ENCODE assay signal across 13 mouse cellular contexts in genomic region chr6:126755729-126756411, GRCm38 (mm10). TPM values are rescaled to one million over a fixed set of nuclear protein-coding genes. Genes with fewer than 3 reads are reported as not detected.
DNase-seq lines count a peak whose midpoint lies in the region; ATAC-seq lines count a peak whose summit lies in the region.
"Had no signal": no experiment of that assay in that cellular context is flagged by ENCODE, and none has a peak within 500 bp of the region (broad histone marks: within the 10 kb centered on the region; RNA-seq: fewer than 3 reads in every experiment).

No protein-coding gene starts in this region.

- H3K27me3 ChIP-seq in hindbrain, embryonic 11.5 days (ENCODE audit: control insufficient read depth, insufficient read depth, low read length), result no peaks in the 10 kb centered on the region
- no peaks in the 10 kb centered on the region for H3K27me3 ChIP-seq in hindbrain, embryonic 16.5 days (replicated peaks; ENCODE audit: control insufficient read depth, insufficient read depth, low read length)
- H3K27me3 ChIP-seq in neural tube, embryonic 15.5 days (replicated peaks), result no peaks in the 10 kb centered on the region
- H3K27me3 ChIP-seq in embryonic facial prominence, embryonic 15.5 days, result no peaks in the 10 kb centered on the region
- no peaks in the 10 kb centered on the region for H3K27me3 ChIP-seq in stomach, embryonic 15.5 days (replicated peaks)
- H3K27me3 ChIP-seq: forebrain, embryonic 15.5 days had no signal

- peak; percentile 47 for DNase-seq in hindbrain, embryonic 11.5 days (ENCODE audit: low spot score)
- DNase-seq in neural tube, embryonic 10.5 days (ENCODE audit: extremely low spot score, low spot score), result peak; percentile 44
- DNase-seq in frontal cortex, postnatal 25 days (ENCODE audit: low spot score in 2 of 2), result no peak
- DNase-seq: cerebellum, postnatal 14 days; layer of hippocampus, postnatal 36 days; liver, postnatal 0 days had no signal

- no peaks in the 10 kb centered on the region for H3K36me3 ChIP-seq in hindbrain, embryonic 11.5 days (ENCODE audit: control insufficient read depth, insufficient read depth, low read length)
- H3K36me3 ChIP-seq in hindbrain, embryonic 16.5 days (ENCODE audit: control insufficient read depth, insufficient read depth, low read length), result no peaks in the 10 kb centered on the region
- H3K36me3 ChIP-seq in neural tube, embryonic 15.5 days, result no peaks in the 10 kb centered on the region
- H3K36me3 ChIP-seq in embryonic facial prominence, embryonic 15.5 days, result no peaks in the 10 kb centered on the region
- no peaks in the 10 kb centered on the region for H3K36me3 ChIP-seq in stomach, embryonic 15.5 days
- H3K36me3 ChIP-seq: forebrain, embryonic 15.5 days had no signal

- no peak for ATAC-seq in hindbrain, embryonic 11.5 days (ENCODE audit: low FRiP score)
- ATAC-seq in hindbrain, embryonic 16.5 days, result no peak
- no peak for ATAC-seq in neural tube, embryonic 15.5 days (ENCODE audit: low FRiP score)
- ATAC-seq in embryonic facial prominence, embryonic 15.5 days (ENCODE audit: insufficient number of reproducible peaks, low FRiP score, low TSS enrichment, low read depth), result peak; percentile 60; the same call in 1 of the 2 replicates
- peak; percentile 58; the same call in 1 of the 2 replicates for ATAC-seq in stomach, embryonic 15.5 days (ENCODE audit: insufficient read depth, low FRiP score, low read depth)
- ATAC-seq in activated CD4-positive, CD25-positive, alpha-beta regulatory T cell, adult 4 months, result no peak
- ATAC-seq: forebrain, embryonic 15.5 days; inflammation-experienced regulatory T-cells, adult 6 months; liver, postnatal 0 days had no signal

- H3K9me3 ChIP-seq in hindbrain, embryonic 11.5 days (ENCODE audit: control insufficient read depth, low read length), result no peaks in the 10 kb centered on the region
- no peaks in the 10 kb centered on the region for H3K9me3 ChIP-seq in hindbrain, embryonic 16.5 days (ENCODE audit: control insufficient read depth, low read length)
- H3K9me3 ChIP-seq in neural tube, embryonic 15.5 days (replicated peaks), result no peaks in the 10 kb centered on the region
- H3K9me3 ChIP-seq in embryonic facial prominence, embryonic 15.5 days (replicated peaks), result no peaks in the 10 kb centered on the region
- H3K9me3 ChIP-seq in stomach, embryonic 15.5 days, result no peaks in the 10 kb centered on the region
- H3K9me3 ChIP-seq: forebrain, embryonic 15.5 days had no signal

- no peak overlapping the region for H3K4me3 ChIP-seq in hindbrain, embryonic 11.5 days (ENCODE audit: low read depth, low read length)
- no peak overlapping the region for H3K4me3 ChIP-seq in hindbrain, embryonic 16.5 days (ENCODE audit: low read length)
- H3K4me3 ChIP-seq in neural tube, embryonic 15.5 days (replicated peaks), result no peak overlapping the region
- H3K4me3 ChIP-seq in embryonic facial prominence, embryonic 15.5 days (replicated peaks), result no peak overlapping the region
- H3K4me3 ChIP-seq in stomach, embryonic 15.5 days (replicated peaks), result no peak overlapping the region
- H3K4me3 ChIP-seq: forebrain, embryonic 15.5 days had no signal

- no peak overlapping the region for H3K27ac ChIP-seq in hindbrain, embryonic 11.5 days (ENCODE audit: low read depth, low read length)
- no peak overlapping the region for H3K27ac ChIP-seq in hindbrain, embryonic 16.5 days (ENCODE audit: low read depth, low read length)
- no peak overlapping the region for H3K27ac ChIP-seq in neural tube, embryonic 15.5 days (replicated peaks)
- no peak overlapping the region; the same call in 1 of the 2 replicates for H3K27ac ChIP-seq in embryonic facial prominence, embryonic 15.5 days (replicated peaks)
- H3K27ac ChIP-seq in stomach, embryonic 15.5 days, result no peak overlapping the region
- H3K27ac ChIP-seq: forebrain, embryonic 15.5 days had no signal

- no peak overlapping the region for H3K4me2 ChIP-seq in hindbrain, embryonic 11.5 days (replicated peaks; ENCODE audit: low read depth, low read length)
- H3K4me2 ChIP-seq in hindbrain, embryonic 16.5 days (ENCODE audit: low read length), result no peak overlapping the region
- no peak overlapping the region for H3K4me2 ChIP-seq in neural tube, embryonic 15.5 days
- H3K4me2 ChIP-seq in embryonic facial prominence, embryonic 15.5 days (replicated peaks), result peak overlapping the region; percentile 31
- no peak overlapping the region for H3K4me2 ChIP-seq in stomach, embryonic 15.5 days
- H3K4me2 ChIP-seq: forebrain, embryonic 15.5 days had no signal

- WGBS in hindbrain, embryonic 11.5 days, result 33% methylated on average over 8 of the region's 8 CpGs
- 38% methylated on average over 8 of the region's 8 CpGs for WGBS in hindbrain, embryonic 16.5 days
- 42% methylated on average over 8 of the region's 8 CpGs for WGBS in neural tube, embryonic 15.5 days
- 6% methylated on average over 8 of the region's 8 CpGs for WGBS in embryonic facial prominence, embryonic 15.5 days
- WGBS in stomach, embryonic 15.5 days, result 27% methylated on average over 8 of the region's 8 CpGs

- 0 out of 2 replicates have a peak, but pooled peaks cover 3% of the 10 kb centered on the region for H3K4me1 ChIP-seq in hindbrain, embryonic 11.5 days (replicated peaks; ENCODE audit: control insufficient read depth, insufficient read depth, low read length)
- H3K4me1 ChIP-seq in hindbrain, embryonic 16.5 days (ENCODE audit: control insufficient read depth, insufficient read depth, low read depth, low read length), result peaks cover 3% of the 10 kb centered on the region; the same call in 1 of the 2 replicates
- peaks cover 11% of the 10 kb centered on the region for H3K4me1 ChIP-seq in neural tube, embryonic 15.5 days
- peaks cover 17% of the 10 kb centered on the region for H3K4me1 ChIP-seq in embryonic facial prominence, embryonic 15.5 days
- no peaks in the 10 kb centered on the region for H3K4me1 ChIP-seq in stomach, embryonic 15.5 days

- no peak overlapping the region for H3K9ac ChIP-seq in hindbrain, embryonic 11.5 days (ENCODE audit: low read depth, low read length)
- H3K9ac ChIP-seq in hindbrain, embryonic 16.5 days (ENCODE audit: low read depth, low read length), result no peak overlapping the region
- no peak overlapping the region for H3K9ac ChIP-seq in neural tube, embryonic 15.5 days (replicated peaks)
- H3K9ac ChIP-seq in embryonic facial prominence, embryonic 15.5 days, result no peak overlapping the region
- H3K9ac ChIP-seq in stomach, embryonic 15.5 days, result no peak overlapping the region
- H3K9ac ChIP-seq: forebrain, embryonic 15.5 days; liver, postnatal 0 days had no signal

RNA-seq across cellular contexts. Expression of gene Kcna6, which starts 15.4 kb away (rescaled TPM):
- polyA plus RNA-seq in hindbrain, embryonic 11.5 days (2014; fragmentation: Nextera tagmentation; extraction: Ambion mirVana), result 5.0 and 6.2 TPM in 2 replicates
- polyA plus RNA-seq in hindbrain, embryonic 16.5 days (2015; fragmentation: Nextera tagmentation; extraction: Ambion mirVana), result 25.5 and 29.9 TPM in 2 replicates
- 23.7 and 26.5 TPM in 2 replicates for polyA plus RNA-seq in neural tube, embryonic 15.5 days (2015; fragmentation: Nextera tagmentation; extraction: Ambion mirVana)
- polyA plus RNA-seq in embryonic facial prominence, embryonic 15.5 days (2015; fragmentation: Nextera tagmentation; extraction: Ambion mirVana), result 7.0 and 7.8 TPM in 2 replicates
- 2.7 and 2.8 TPM in 2 replicates for polyA plus RNA-seq in stomach, embryonic 15.5 days (2015; fragmentation: Nextera tagmentation; extraction: Ambion mirVana)
- polyA plus RNA-seq in activated CD4-positive, CD25-positive, alpha-beta regulatory T cell, adult 4 months (2017; shearing (Covaris generic)), result not detected
- polyA plus RNA-seq: inflammation-experienced regulatory T-cells, adult 6 months had no signal

Comparison
In these comparisons a context has a peak if more than half of its experiments do, and no peak if none do; other contexts are left out.
1. ATAC-seq: peak in embryonic facial prominence, embryonic 15.5 days (single experiment) and stomach, embryonic 15.5 days (single experiment); none in hindbrain, embryonic 11.5 days (single experiment), hindbrain, embryonic 16.5 days (single experiment), neural tube, embryonic 15.5 days (single experiment) and activated CD4-positive, CD25-positive, alpha-beta regulatory T cell, adult 4 months (single experiment).
2. DNase-seq: peak in hindbrain, embryonic 11.5 days (single experiment) and neural tube, embryonic 10.5 days (single experiment); none in frontal cortex, postnatal 25 days (0 of 2).